Mouse (Mus musculus): ENCODE results near the gene Cox6b2. TPM values are rescaled to one million over a fixed set of nuclear protein-coding genes. Genes with fewer than 3 reads are reported as not detected.

The Cox6b2 gene
- polyA plus RNA-seq, 1 experiment from 2014 or later: 24.1 TPM

GRCm38 (mm10) chr7:4703195-4703594, 49.7 kb downstream of the Cox6b2 start:
- Histone ChIP-seq H3K9me3 (replicated peaks; ENCODE audit: control insufficient read depth, low read length) (no peaks in the 10 kb centered on the region), H3K27ac (ENCODE audit: low read length) (no peak overlapping the region), H3K9ac (ENCODE audit: low read length) (no peak overlapping the region), H3K4me1 (ENCODE audit: control insufficient read depth, insufficient read depth, low read length) (no peaks in the 10 kb centered on the region), H3K4me3 (ENCODE audit: low read length) (no peak overlapping the region), H3K27me3 (ENCODE audit: control insufficient read depth, insufficient read depth, low read length) (no peaks in the 10 kb centered on the region), H3K36me3 (ENCODE audit: control insufficient read depth, insufficient read depth) (0 out of 2 replicates have a peak, but pooled peaks cover 2% of the 10 kb centered on the region), H3K4me2 (ENCODE audit: low read depth, low read length) (no peak overlapping the region)
- no peak for ATAC-seq (replicated peaks; ENCODE audit: extremely low read depth, insufficient read depth, low FRiP score)
- WGBS: 96% methylated on average over 7 of the region's 7 CpGs

GRCm38 (mm10) chr7:4702334-4702733, 50.6 kb downstream of the Cox6b2 start:
- Histone ChIP-seq H3K9me3 (replicated peaks; ENCODE audit: control insufficient read depth, low read length) (no peaks in the 10 kb centered on the region), H3K4me2 (ENCODE audit: low read depth, low read length) (no peak overlapping the region), H3K9ac (ENCODE audit: low read length) (no peak overlapping the region), H3K4me1 (ENCODE audit: control insufficient read depth, insufficient read depth, low read length) (no peaks in the 10 kb centered on the region), H3K27me3 (ENCODE audit: control insufficient read depth, insufficient read depth, low read length) (no peaks in the 10 kb centered on the region), H3K27ac (ENCODE audit: low read length) (no peak overlapping the region), H3K36me3 (ENCODE audit: control insufficient read depth, insufficient read depth) (0 out of 2 replicates have a peak, but pooled peaks cover 2% of the 10 kb centered on the region), H3K4me3 (ENCODE audit: low read length) (no peak overlapping the region)
- WGBS: 71% methylated on average over 8 of the region's 8 CpGs
- ATAC-seq (replicated peaks; ENCODE audit: extremely low read depth, insufficient read depth, low FRiP score): no peak

Other genes starting within 250 kb of the Cox6b2 start
- gene Tnnt1, start 236.7 kb downstream of the Cox6b2 start, polyA plus RNA-seq (2015; fragmentation: Nextera tagmentation; extraction: Ambion mirVana): 170 and 190 TPM in 2 replicates
- gene Tnni3, start 228.9 kb downstream of the Cox6b2 start, polyA plus RNA-seq (2015; fragmentation: Nextera tagmentation; extraction: Ambion mirVana): 3,783 and 3,984 TPM in 2 replicates
- 1.1 and 1.3 TPM in 2 replicates for gene Dnaaf3, start 220.6 kb downstream of the Cox6b2 start, polyA plus RNA-seq (2015; fragmentation: Nextera tagmentation; extraction: Ambion mirVana)
- 1.9 and 3.4 TPM in 2 replicates for gene Syt5, start 205.6 kb downstream of the Cox6b2 start, polyA plus RNA-seq (2015; fragmentation: Nextera tagmentation; extraction: Ambion mirVana)
- 0.17 TPM in 1 of 2 replicates, not detected in the other for gene Ptprh, start 149.1 kb downstream of the Cox6b2 start, polyA plus RNA-seq (2015; fragmentation: Nextera tagmentation; extraction: Ambion mirVana)
- gene Tmem86b, start 121.7 kb downstream of the Cox6b2 start, polyA plus RNA-seq (2015; fragmentation: Nextera tagmentation; extraction: Ambion mirVana): 1.0 and 1.5 TPM in 2 replicates
- 4.9 and 5.8 TPM in 2 replicates for gene Ppp6r1, start 94.1 kb downstream of the Cox6b2 start, polyA plus RNA-seq (2015; fragmentation: Nextera tagmentation; extraction: Ambion mirVana)
- 76.6 and 82.0 TPM in 2 replicates for gene Hspbp1, start 68.0 kb downstream of the Cox6b2 start, polyA plus RNA-seq (2015; fragmentation: Nextera tagmentation; extraction: Ambion mirVana)
- 0.49 and 1.1 TPM in 2 replicates for gene Brsk1, start 62.5 kb downstream of the Cox6b2 start, polyA plus RNA-seq (2015; fragmentation: Nextera tagmentation; extraction: Ambion mirVana)
- gene Tmem150b, start 27.8 kb downstream of the Cox6b2 start, polyA plus RNA-seq (2015; fragmentation: Nextera tagmentation; extraction: Ambion mirVana): 0.06 and 0.33 TPM in 2 replicates
- 53.6 and 59.0 TPM in 2 replicates for gene Kmt5c, start 13.0 kb downstream of the Cox6b2 start, polyA plus RNA-seq (2015; fragmentation: Nextera tagmentation; extraction: Ambion mirVana)
- gene Fam71e2, start 18.2 kb upstream of the Cox6b2 start, polyA plus RNA-seq (2015; fragmentation: Nextera tagmentation; extraction: Ambion mirVana): not detected in 2 replicates
- gene Il11, start 29.8 kb upstream of the Cox6b2 start, polyA plus RNA-seq (2015; fragmentation: Nextera tagmentation; extraction: Ambion mirVana): 0.11 and 0.20 TPM in 2 replicates
- gene Tmem190, start 29.8 kb upstream of the Cox6b2 start, polyA plus RNA-seq (2015; fragmentation: Nextera tagmentation; extraction: Ambion mirVana): not detected in 2 replicates
- 5.8 and 6.7 TPM in 2 replicates for gene Tmem238, start 36.6 kb upstream of the Cox6b2 start, polyA plus RNA-seq (2015; fragmentation: Nextera tagmentation; extraction: Ambion mirVana)
- 191 and 205 TPM in 2 replicates for gene Rpl28, start 39.8 kb upstream of the Cox6b2 start, polyA plus RNA-seq (2015; fragmentation: Nextera tagmentation; extraction: Ambion mirVana)
- 338 and 342 TPM in 2 replicates for gene Ube2s, start 59.5 kb upstream of the Cox6b2 start, polyA plus RNA-seq (2015; fragmentation: Nextera tagmentation; extraction: Ambion mirVana)
- 0.05 and 0.07 TPM in 2 replicates for gene Shisa7, start 91.6 kb upstream of the Cox6b2 start, polyA plus RNA-seq (2015; fragmentation: Nextera tagmentation; extraction: Ambion mirVana)
- 5.6 and 6.3 TPM in 2 replicates for gene Isoc2b, start 117.2 kb upstream of the Cox6b2 start, polyA plus RNA-seq (2015; fragmentation: Nextera tagmentation; extraction: Ambion mirVana)
- gene Isoc2a, start 124.1 kb upstream of the Cox6b2 start, polyA plus RNA-seq (2015; fragmentation: Nextera tagmentation; extraction: Ambion mirVana): 2.0 and 2.1 TPM in 2 replicates
- gene Gm36210, start 153.4 kb upstream of the Cox6b2 start, polyA plus RNA-seq (2015; fragmentation: Nextera tagmentation; extraction: Ambion mirVana): 0.11 TPM in 1 of 2 replicates, not detected in the other
- gene Zfp628, start 162.1 kb upstream of the Cox6b2 start, polyA plus RNA-seq (2015; fragmentation: Nextera tagmentation; extraction: Ambion mirVana): 2.2 and 2.5 TPM in 2 replicates
- gene Nat14, start 168.9 kb upstream of the Cox6b2 start, polyA plus RNA-seq (2015; fragmentation: Nextera tagmentation; extraction: Ambion mirVana): 3.9 and 4.6 TPM in 2 replicates
- gene Ssc5d, start 172.7 kb upstream of the Cox6b2 start, polyA plus RNA-seq (2015; fragmentation: Nextera tagmentation; extraction: Ambion mirVana): 2.6 and 2.7 TPM in 2 replicates
- 5.9 and 10.4 TPM in 2 replicates for gene Sbk2, start 211.3 kb upstream of the Cox6b2 start, polyA plus RNA-seq (2015; fragmentation: Nextera tagmentation; extraction: Ambion mirVana)
- gene Sbk3, start 218.1 kb upstream of the Cox6b2 start, polyA plus RNA-seq (2015; fragmentation: Nextera tagmentation; extraction: Ambion mirVana): 0.72 and 0.84 TPM in 2 replicates
- gene Zfp579, start 243.1 kb upstream of the Cox6b2 start, polyA plus RNA-seq (2015; fragmentation: Nextera tagmentation; extraction: Ambion mirVana): 25.8 and 31.3 TPM in 2 replicates

Measured in heart, embryonic 16.5 days (tissue).